ENCODE assay signal across 22 mouse cellular contexts in the genomic region with DNA sequence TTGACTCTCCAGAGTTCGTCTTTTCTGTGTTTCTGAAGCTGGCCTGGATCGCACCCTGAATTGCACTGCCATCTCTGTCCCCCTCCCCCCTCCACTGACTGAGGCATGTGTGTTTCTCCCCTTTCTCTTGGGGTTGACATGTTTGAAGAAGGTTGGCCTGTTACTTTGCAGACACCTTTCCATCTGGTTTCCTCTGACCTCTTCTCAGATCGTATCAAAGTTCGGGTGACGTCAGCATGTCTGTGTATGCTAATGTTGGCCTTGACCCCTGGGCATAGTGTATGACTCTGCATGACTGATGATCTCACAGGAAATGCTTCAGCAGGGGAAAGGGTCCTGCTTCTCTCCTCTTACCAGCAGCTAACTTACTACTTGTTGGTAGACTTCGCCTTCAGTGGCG. TPM values are rescaled to one million over a fixed set of nuclear protein-coding genes. Genes with fewer than 3 reads are reported as not detected.
DNase-seq lines count a peak whose midpoint lies in the region; ATAC-seq and TF ChIP-seq lines count a peak whose summit lies in the region.
"Had no signal": no experiment of that assay in that cellular context is flagged by ENCODE, and none has a peak within 500 bp of the region (broad histone marks: within the 10 kb centered on the region; RNA-seq: fewer than 3 reads in every experiment).

No protein-coding gene starts in this region.

- H3K27ac ChIP-seq in embryonic facial prominence, embryonic 11.5 days (replicated peaks; ENCODE audit: low read depth, low read length), result no peak overlapping the region
- H3K27ac ChIP-seq in embryonic facial prominence, embryonic 10.5 days (replicated peaks), result no peak overlapping the region
- H3K27ac ChIP-seq in CH12.LX (ENCODE audit: insufficient read depth, low read depth), result peak overlapping the region; percentile 62
- no peak overlapping the region; the same call in 1 of the 2 replicates for H3K27ac ChIP-seq in liver, postnatal 0 days (ENCODE audit: low read depth)
- H3K27ac ChIP-seq: heart, embryonic 15.5 days; kidney, postnatal 0 days; liver, embryonic 15.5 days; neural tube, embryonic 12.5 days had no signal

- TF ChIP-seq RAD21 in CH12.LX (IDR thresholded peaks at IDR 0.05; ENCODE audit: low read depth, low read length), result no peak

- H3K4me3 ChIP-seq in embryonic facial prominence, embryonic 11.5 days (ENCODE audit: low read depth, low read length), result no peak overlapping the region
- no peak overlapping the region for H3K4me3 ChIP-seq in embryonic facial prominence, embryonic 10.5 days
- H3K4me3 ChIP-seq in CH12.LX (replicated peaks in 1 of 3; ENCODE audit: low read depth in 2 of 3, low read length in 2 of 3, poor library complexity in 1 of 3), result no peak overlapping the region
- H3K4me3 ChIP-seq in liver, postnatal 0 days (ENCODE audit: low read depth, low read length), result no peak overlapping the region
- H3K4me3 ChIP-seq: heart, embryonic 15.5 days; liver, embryonic 15.5 days; neural tube, embryonic 12.5 days had no signal

- H3K9me3 ChIP-seq in embryonic facial prominence, embryonic 11.5 days (replicated peaks; ENCODE audit: control insufficient read depth, low read length), result no peaks in the 10 kb centered on the region
- H3K9me3 ChIP-seq in embryonic facial prominence, embryonic 10.5 days, result no peaks in the 10 kb centered on the region
- H3K9me3 ChIP-seq in CH12.LX (replicated peaks; ENCODE audit: low read length), result no peaks in the 10 kb centered on the region
- no peaks in the 10 kb centered on the region for H3K9me3 ChIP-seq in liver, postnatal 0 days (ENCODE audit: low read length)
- H3K9me3 ChIP-seq: G1E; heart, embryonic 15.5 days; liver, embryonic 15.5 days; neural tube, embryonic 12.5 days had no signal

- no peaks in the 10 kb centered on the region for H3K79me2 ChIP-seq in CH12.LX (replicated peaks; ENCODE audit: control insufficient read depth, extremely low read depth, insufficient read depth, poor library complexity, severe bottlenecking)

- H3K36me3 ChIP-seq in embryonic facial prominence, embryonic 11.5 days (replicated peaks; ENCODE audit: control insufficient read depth, insufficient read depth, low read depth, low read length), result no peaks in the 10 kb centered on the region
- H3K36me3 ChIP-seq in embryonic facial prominence, embryonic 10.5 days (replicated peaks), result no peaks in the 10 kb centered on the region
- no peaks in the 10 kb centered on the region for H3K36me3 ChIP-seq in CH12.LX (replicated peaks in 1 of 2; ENCODE audit: control insufficient read depth in 1 of 2, insufficient read depth in 1 of 2, low read length in 1 of 2)
- no peaks in the 10 kb centered on the region for H3K36me3 ChIP-seq in liver, postnatal 0 days (replicated peaks; ENCODE audit: insufficient read depth, low read length)
- H3K36me3 ChIP-seq in splenic B cell, adult 2 months (ENCODE audit: control insufficient read depth, insufficient read depth, low read length, poor library complexity, severe bottlenecking), result no peaks in the 10 kb centered on the region
- H3K36me3 ChIP-seq: G1E; heart, embryonic 15.5 days; liver, embryonic 15.5 days; neural tube, embryonic 12.5 days had no signal

- no peak for ATAC-seq in embryonic facial prominence, embryonic 11.5 days (replicated peaks; ENCODE audit: insufficient number of reproducible peaks, low FRiP score, low TSS enrichment, low read depth)
- peak; percentile 55 for ATAC-seq in liver, postnatal 0 days
- ATAC-seq: hindbrain, embryonic 16.5 days; midbrain, embryonic 16.5 days had no signal

- DNase-seq in embryonic facial prominence, embryonic 11.5 days (ENCODE audit: low spot score), result peak; percentile 16
- DNase-seq in embryonic facial prominence, embryonic 10.5 days (ENCODE audit: low spot score), result no peak
- peak; percentile 74 for DNase-seq in CH12.LX (ENCODE audit: extremely low read depth)
- peak; percentile 31 for DNase-seq in liver, postnatal 0 days
- peak; percentile 68 for DNase-seq in splenic B cell, adult 2 months (ENCODE audit: low read depth, low spot score)
- DNase-seq in frontal cortex, postnatal 36 days (ENCODE audit: low spot score in 2 of 2), result no peak
- no peak for DNase-seq in urinary bladder, postnatal 4 days (ENCODE audit: low spot score in 2 of 2)
- DNase-seq in adrenal gland, postnatal 36 days, result no peak
- DNase-seq: cerebellum, adult 8-10 months; gastrocnemius, postnatal 25 days; heart, postnatal 4 days; kidney, adult 11 months; lung, postnatal 10 days; thymus, postnatal 36 days had no signal

- no peaks in the 10 kb centered on the region for H3K27me3 ChIP-seq in embryonic facial prominence, embryonic 11.5 days (ENCODE audit: control insufficient read depth, insufficient read depth, low read length)
- H3K27me3 ChIP-seq in embryonic facial prominence, embryonic 10.5 days (replicated peaks; ENCODE audit: low read depth, poor library complexity, severe bottlenecking), result no peaks in the 10 kb centered on the region
- H3K27me3 ChIP-seq in CH12.LX (replicated peaks), result no peaks in the 10 kb centered on the region
- H3K27me3 ChIP-seq in liver, postnatal 0 days (ENCODE audit: insufficient read depth, low read length), result no peaks in the 10 kb centered on the region
- H3K27me3 ChIP-seq in splenic B cell, adult 2 months (ENCODE audit: control insufficient read depth, insufficient read depth, low read length, poor library complexity, severe bottlenecking), result no peaks in the 10 kb centered on the region
- H3K27me3 ChIP-seq: heart, embryonic 15.5 days; liver, embryonic 15.5 days; neural tube, embryonic 12.5 days had no signal

- TF ChIP-seq EP300 in CH12.LX (IDR thresholded peaks at IDR 0.05; ENCODE audit: low read length), result peak; percentile 52
- no peak for TF ChIP-seq EP300 in liver, postnatal 0 days (IDR thresholded peaks at IDR 0.05; ENCODE audit: low read depth)

- no peak overlapping the region for H3K4me2 ChIP-seq in embryonic facial prominence, embryonic 11.5 days (ENCODE audit: low read depth, low read length)
- no peak overlapping the region for H3K4me2 ChIP-seq in CH12.LX (ENCODE audit: insufficient read depth, low read depth, poor library complexity, severe bottlenecking)
- H3K4me2 ChIP-seq in liver, postnatal 0 days (ENCODE audit: low read depth, low read length), result no peak overlapping the region
- H3K4me2 ChIP-seq: heart, embryonic 15.5 days; liver, embryonic 15.5 days; neural tube, embryonic 12.5 days had no signal

- in situ Hi-C loops in CH12.LX (cut with MboI; ENCODE audit: low pct_ligation_motif_present, low pct_unique_long_range_greater_than_20kb, low sequenced_read_pairs), result no loop called here

- peak; percentile 41 for TF ChIP-seq POLR2A in CH12.LX (IDR thresholded peaks at IDR 0.05; ENCODE audit: low read depth, low read length)

- 82% methylated on average over 7 of the region's 7 CpGs for WGBS in embryonic facial prominence, embryonic 11.5 days
- 86% methylated on average over 7 of the region's 7 CpGs for WGBS in embryonic facial prominence, embryonic 10.5 days
- WGBS in liver, postnatal 0 days (ENCODE audit: insufficient replicate concordance), result 60% methylated on average over 7 of the region's 7 CpGs

- no peak overlapping the region for H3K9ac ChIP-seq in embryonic facial prominence, embryonic 11.5 days (replicated peaks; ENCODE audit: low read length)
- peak overlapping the region; percentile 30; the same call in 1 of the 2 replicates for H3K9ac ChIP-seq in CH12.LX (ENCODE audit: insufficient read depth, low read depth)
- H3K9ac ChIP-seq in liver, postnatal 0 days (replicated peaks), result no peak overlapping the region
- H3K9ac ChIP-seq: heart, embryonic 15.5 days; liver, embryonic 15.5 days; neural tube, embryonic 12.5 days had no signal

- dilution Hi-C loops in CH12.LX (cut with MboI; ENCODE audit: extremely low pct_ligation_motif_present, extremely low pct_unique_long_range_greater_than_20kb, low sequenced_read_pairs), result no loop called here

- no peaks in the 10 kb centered on the region for H3K4me1 ChIP-seq in embryonic facial prominence, embryonic 11.5 days (ENCODE audit: control insufficient read depth, insufficient read depth, low read length)
- H3K4me1 ChIP-seq in embryonic facial prominence, embryonic 10.5 days, result no peaks in the 10 kb centered on the region
- peaks cover 26 to 79% of the 10 kb centered on the region in 2 experiments for H3K4me1 ChIP-seq in CH12.LX (ENCODE audit: control insufficient read depth in 1 of 2, insufficient read depth in 2 of 2)
- peaks cover 11% of the 10 kb centered on the region for H3K4me1 ChIP-seq in liver, postnatal 0 days (ENCODE audit: insufficient read depth)
- H3K4me1 ChIP-seq: heart, embryonic 15.5 days; neural tube, embryonic 12.5 days had no signal

- TF ChIP-seq CTCF in CH12.LX (conservative IDR thresholded peaks at IDR 0.05 in 1 of 2, IDR thresholded peaks at IDR 0.05 in 1 of 2; ENCODE audit: low read depth in 2 of 2, low read length in 2 of 2), result no peak
- TF ChIP-seq CTCF in liver, postnatal 0 days (IDR thresholded peaks at IDR 0.05; ENCODE audit: low read depth), result no peak

TF ChIP-seq in CH12.LX, 34 proteins besides CTCF, POLR2A, EP300 and RAD21 (continues in another document):
- TF ChIP-seq MEF2A (IDR thresholded peaks at IDR 0.05; ENCODE audit: borderline replicate concordance, low read depth, low read length), result peak; percentile 58; the same call in 1 of the 2 replicates
- peak; percentile 53; the same call in 1 of the 2 replicates for TF ChIP-seq ELF1 (IDR thresholded peaks at IDR 0.05; ENCODE audit: low read depth, low read length)
- no peak for TF ChIP-seq PAX5 (IDR thresholded peaks at IDR 0.05; ENCODE audit: low read length)
- no peak for TF ChIP-seq USF2 (conservative IDR thresholded peaks at IDR 0.05; ENCODE audit: low read depth, low read length)
- no peak for TF ChIP-seq USF1 (IDR thresholded peaks at IDR 0.05; ENCODE audit: low read depth, low read length)
- no peak for TF ChIP-seq ZKSCAN1 (IDR thresholded peaks at IDR 0.05; ENCODE audit: borderline replicate concordance, low read depth, low read length)
- TF ChIP-seq NRF1 (IDR thresholded peaks at IDR 0.05; ENCODE audit: low read depth, low read length), result 0 out of 2 replicates have a peak, but pooled peaks have one; percentile 26
- peak; percentile 51; the same call in 1 of the 2 replicates for TF ChIP-seq TCF12 (IDR thresholded peaks at IDR 0.05; ENCODE audit: low read depth, low read length)
- no peak; the same call in 1 of the 2 replicates for TF ChIP-seq ZMIZ1 (IDR thresholded peaks at IDR 0.05; ENCODE audit: low read depth, low read length)
- TF ChIP-seq POLR2AphosphoS2 (IDR thresholded peaks at IDR 0.05; ENCODE audit: low read depth, low read length), result no peak
- TF ChIP-seq NELFE (IDR thresholded peaks at IDR 0.05; ENCODE audit: low read depth, low read length), result peak; percentile 28; the same call in 1 of the 2 replicates

RNA-seq across cellular contexts. Expression of a gene that starts 11.0 kb away (rescaled TPM):
- polyA plus RNA-seq in embryonic facial prominence, embryonic 11.5 days (2014; fragmentation: Nextera tagmentation; extraction: Ambion mirVana), result 5.3 and 5.5 TPM in 2 replicates
- polyA plus RNA-seq in embryonic facial prominence, embryonic 10.5 days (2016; fragmentation: Nextera tagmentation; extraction: Ambion mirVana), result 3.7 and 4.2 TPM in 2 replicates
- total RNA-seq in CH12.LX (2012; rRNA removed) (64.3 and 99.9 TPM in 2 replicates), CH12.LX (2014; rRNA removed) (235 and 258 TPM in 2 replicates)
- polyA plus RNA-seq in CH12.LX (2012; ENCODE audit: insufficient read length, low read depth), result 151 and 161 TPM in 2 replicates
- 104 and 109 TPM in 2 replicates for polyA plus RNA-seq in liver, postnatal 0 days (2015; fragmentation: Nextera tagmentation; extraction: Ambion mirVana)
- 10 to 100 TPM in 1 of 2 experiments, 1 to 10 TPM in 1; 7.7 to 15.9 TPM for total RNA-seq in adrenal gland, postnatal 36 days (2021)
- total RNA-seq: layer of hippocampus, postnatal 14 days had no signal

Comparison
In these comparisons a context has a peak if more than half of its experiments do, and no peak if none do; other contexts are left out.
1. DNase-seq: peak in embryonic facial prominence, embryonic 11.5 days (single experiment), CH12.LX (single experiment), liver, postnatal 0 days (single experiment) and splenic B cell, adult 2 months (single experiment); none in embryonic facial prominence, embryonic 10.5 days (single experiment), frontal cortex, postnatal 36 days (0 of 2), urinary bladder, postnatal 4 days (0 of 2) and adrenal gland, postnatal 36 days (0 of 2).
2. RNA of a gene that starts 11.0 kb away (polyA plus RNA-seq): 151 to 161 TPM in CH12.LX and 104 to 109 TPM in liver, postnatal 0 days; 5.3 to 5.5 TPM in embryonic facial prominence, embryonic 11.5 days and 3.7 to 4.2 TPM in embryonic facial prominence, embryonic 10.5 days; every median in the first group is over 10 times any median in the second.